Mouse (Mus musculus) c-Kit-negative CD71-positive TER-119-positive erythroid progenitor cells, embryonic 14.5 days (primary cell): Measurements from ENCODE around the gene Maml2.

Experiments
- DNase-seq: peaks from one replicate; pipeline ENCODE4 v3.0.0-alpha.2; 2013; ENCODE audit warnings: low read depth, low spot score

The Maml2 gene

DNA sequence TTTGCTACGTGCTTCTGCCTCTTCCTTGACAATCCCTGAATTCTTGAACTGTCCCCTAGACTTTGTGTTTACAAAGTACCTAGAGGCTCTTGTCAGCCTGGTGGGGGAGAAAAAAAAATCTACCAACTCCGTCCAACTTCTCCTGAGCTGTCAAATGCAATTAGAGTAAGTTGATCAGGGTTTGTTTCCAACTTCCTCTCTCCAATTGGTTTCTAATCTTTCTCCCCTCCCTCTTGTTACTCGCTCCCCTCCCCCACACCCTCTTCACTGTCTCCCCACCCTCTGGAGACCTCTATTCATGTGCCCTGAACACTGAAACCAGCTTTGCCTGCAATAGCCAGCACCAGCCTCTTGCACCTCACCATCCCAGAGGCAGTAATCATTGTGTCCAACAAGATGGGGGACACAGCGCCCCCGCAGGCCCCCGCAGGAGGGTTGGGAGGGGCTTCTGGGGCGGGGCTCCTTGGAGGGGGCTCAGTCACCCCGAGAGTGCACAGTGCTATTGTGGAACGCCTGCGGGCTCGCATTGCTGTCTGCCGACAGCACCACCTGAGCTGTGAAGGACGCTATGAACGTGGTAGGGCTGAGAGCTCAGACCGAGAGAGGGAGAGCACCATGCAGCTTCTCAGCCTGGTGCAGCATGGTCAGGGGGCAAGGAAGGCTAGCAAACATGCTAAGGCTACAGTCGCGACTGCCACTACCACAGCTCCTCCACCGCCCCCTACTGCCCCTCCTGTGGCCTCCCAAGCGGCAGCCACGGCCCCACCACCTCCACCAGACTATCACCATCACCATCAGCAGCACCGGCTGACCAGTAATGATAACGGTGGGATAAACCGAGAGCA is at the start of gene Maml2:
Maml2 (plus strand) TSS at position 290 of the 845 bp plus-strand sequence.
- no peak for DNase-seq

DNA sequence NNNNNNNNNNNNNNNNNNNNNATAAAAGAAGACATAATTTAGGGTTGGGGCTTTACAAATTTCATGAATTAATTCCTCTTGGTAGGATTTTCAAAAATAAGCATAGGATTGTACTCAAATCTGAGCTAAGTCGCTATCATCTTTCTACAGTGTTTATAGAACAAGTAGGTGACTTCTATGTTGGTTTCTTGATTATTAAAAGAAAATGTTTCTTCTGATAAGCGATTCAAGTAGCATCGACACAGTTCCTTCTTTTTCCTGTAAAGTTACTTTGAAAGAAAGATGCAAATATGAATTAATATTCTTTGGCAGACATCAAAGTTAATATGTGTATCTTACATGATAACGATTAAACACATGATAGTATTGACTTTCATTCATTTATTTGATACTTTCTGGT is 49.7 kb upstream of the Maml2 start:
- no peak for DNase-seq

DNA sequence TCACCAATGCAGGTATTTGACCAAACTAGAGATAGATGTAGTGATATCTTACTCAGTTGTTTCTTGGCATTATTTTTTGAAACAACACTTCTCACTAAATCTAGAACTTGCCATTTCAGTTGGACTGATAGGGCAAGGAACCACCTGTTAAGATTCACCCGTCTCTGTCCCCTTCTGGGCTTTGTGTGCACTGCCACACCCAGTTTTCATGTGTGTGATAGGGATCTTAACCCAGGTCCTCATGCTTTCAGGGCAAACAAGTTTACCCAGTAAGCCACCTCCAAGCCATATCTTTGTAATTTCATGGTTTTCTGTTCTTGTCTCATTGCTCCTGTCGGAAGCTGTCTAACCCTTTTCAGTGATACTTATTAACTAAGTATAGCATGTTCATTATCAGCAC is 46.5 kb upstream of the Maml2 start:
- DNase-seq, result no peak

DNA sequence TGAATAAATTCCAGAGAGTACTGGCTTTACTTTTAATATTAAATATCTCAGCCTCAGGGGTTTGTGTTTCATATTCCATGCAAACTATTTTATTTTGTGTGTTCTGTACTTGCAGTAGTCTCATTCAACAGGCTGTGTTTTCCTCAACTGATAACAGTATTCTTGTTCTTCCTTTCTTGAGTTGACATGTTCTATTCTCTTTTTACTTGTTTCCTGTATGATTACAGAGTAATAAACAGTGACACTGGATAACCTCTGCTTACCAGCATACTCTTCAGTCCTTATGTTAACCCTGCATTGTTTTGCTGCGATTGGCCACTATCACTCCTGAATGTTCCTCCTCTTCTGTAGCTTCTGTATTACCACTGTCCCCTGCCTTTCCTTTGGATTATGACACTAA is 41.0 kb upstream of the Maml2 start:
- DNase-seq, result no peak

DNA sequence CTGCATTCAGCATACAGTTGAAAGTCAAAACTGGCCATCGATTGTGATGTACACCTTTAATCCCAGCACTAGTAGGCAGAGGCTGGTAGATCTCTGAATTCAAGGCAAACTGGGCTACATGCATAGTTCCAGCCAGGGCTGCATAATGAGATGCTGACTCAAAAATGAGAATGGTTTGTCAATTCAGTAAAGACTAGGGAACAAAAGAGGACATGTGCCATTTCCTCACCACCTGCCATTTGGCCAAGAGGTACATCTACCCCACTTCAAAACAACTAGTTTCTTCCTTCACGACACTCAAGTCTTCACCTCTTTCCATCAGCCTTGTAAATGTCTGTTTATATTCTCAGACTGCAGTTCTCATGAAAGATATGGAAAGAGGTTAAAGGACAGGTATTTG is 39.6 kb upstream of the Maml2 start:
- DNase-seq, result no peak

DNA sequence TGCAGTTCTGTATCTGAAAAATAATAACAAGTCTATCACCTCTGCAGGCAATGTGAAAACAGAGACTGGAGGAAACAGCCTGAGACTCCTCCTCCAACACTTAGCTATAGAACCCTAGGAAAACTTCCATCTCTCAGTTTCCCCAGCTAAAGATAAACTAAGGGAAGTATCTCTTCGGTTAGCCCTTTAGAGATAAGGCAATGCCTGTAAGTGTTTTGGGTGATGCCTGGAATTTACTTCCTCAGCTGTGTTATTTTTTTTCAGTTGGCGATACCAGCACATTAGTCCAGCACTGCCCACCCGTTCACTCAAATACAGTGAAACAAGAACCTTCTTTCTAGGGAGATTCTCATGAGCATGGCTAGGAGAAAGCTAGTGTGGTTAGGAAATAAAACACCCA is 36.8 kb upstream of the Maml2 start:
- no peak for DNase-seq

DNA sequence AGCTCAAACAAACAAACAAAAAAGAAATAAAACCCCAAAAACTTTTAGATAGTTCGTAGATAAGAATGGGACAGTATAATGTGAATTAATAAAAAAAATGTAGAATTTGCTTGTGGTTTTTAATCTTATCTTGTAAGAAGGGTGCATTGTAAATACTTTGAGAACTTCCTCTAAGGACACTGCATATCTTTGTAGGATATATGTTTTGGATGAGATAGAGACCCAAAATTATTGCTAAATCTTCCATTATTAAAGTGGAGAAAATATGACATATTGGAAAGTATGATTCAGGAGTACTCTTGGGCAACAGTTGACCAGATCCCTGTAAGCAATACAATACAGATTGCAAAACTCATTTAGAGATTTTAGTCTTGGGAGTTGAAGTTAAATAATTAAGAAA is 24.5 kb upstream of the Maml2 start:
- no peak for DNase-seq

DNA sequence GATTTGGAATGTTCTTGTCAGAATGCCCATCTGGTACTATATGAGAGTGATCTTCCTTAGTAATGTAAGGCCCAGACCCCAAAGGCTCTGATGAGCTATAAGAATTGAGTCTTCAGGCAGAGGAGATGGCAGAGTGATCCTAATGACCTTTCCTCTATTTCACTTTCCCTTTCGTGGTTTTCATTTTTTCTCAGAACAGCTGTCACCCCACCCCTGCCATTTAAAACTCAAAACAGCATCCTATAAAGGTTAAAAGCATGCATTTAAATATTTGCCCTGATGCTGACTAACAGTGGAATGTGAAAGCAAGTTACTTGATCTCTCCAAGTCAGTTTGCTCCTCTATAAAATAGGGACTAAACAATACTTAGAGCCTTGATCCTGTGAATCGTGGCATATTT is 10.3 kb upstream of the Maml2 start:
- no peak for DNase-seq

DNA sequence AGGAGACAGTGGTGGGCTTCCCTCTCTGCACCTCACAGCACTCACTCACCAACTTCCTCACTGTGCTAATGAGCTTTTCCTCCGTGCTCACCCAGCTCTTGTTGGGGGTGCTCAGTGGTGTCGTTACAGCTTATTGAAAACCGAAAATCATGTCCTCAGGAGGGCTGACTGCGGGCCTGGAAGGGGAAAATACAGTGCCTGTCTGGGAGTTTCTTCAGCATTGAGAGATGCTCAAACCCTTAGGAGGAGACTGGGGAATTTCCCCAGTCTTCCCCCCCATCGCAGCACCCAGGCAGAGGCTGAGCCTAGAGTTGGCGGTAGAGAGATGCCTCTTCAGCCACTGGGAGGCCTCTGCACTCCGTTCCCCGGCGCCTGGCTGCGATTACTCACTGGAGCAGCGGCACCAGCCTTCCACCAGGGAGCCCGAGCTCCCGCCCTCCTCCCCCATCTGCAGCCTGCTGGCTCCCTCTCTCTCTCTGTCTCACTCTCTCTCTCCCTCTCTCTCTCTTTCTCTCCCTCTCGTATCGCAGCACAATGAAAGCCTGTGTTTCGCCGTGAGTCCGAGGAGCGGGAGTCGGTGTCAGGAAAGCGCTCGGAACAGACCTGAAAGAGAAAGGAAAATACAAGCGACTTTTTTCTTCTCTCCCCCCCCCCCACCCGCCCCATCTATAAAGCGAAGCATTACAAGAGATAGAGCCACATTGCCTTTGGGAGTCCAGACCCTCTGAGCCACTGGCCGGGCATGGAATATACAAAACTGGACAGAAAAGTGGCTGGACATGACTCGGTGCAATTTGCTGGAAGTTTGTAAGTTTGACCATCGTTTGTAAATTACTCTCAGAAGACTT is 1.3 kb upstream of the Maml2 start:
- peak; percentile 22 for DNase-seq

DNA sequence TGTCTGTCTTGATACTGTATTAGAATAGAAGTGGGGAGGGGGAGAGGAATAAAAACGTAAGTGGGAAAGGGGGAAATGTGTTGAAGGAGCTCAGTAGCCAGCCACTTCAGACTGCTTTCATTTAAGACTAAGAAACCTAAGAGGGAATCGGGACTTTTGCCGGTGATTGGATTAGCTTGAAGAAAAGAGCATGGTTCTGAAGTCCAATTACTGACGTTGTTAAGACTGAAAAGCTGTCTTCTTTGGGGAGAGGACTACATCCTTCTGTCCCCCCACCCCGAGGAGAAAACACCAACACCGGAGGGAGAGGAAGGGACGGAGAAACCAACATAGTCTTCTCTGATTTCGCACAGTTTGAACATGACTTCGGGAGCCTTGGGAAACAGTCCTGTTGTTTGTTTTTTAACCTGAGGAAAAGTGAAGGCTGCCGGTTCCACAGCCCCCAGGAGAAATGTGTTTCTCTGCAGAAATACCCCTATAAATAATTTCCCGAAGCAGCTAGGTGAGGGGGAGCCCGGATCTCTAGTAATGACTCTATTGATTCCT is 562 bp upstream of the Maml2 start:
- DNase-seq, result no peak

DNA sequence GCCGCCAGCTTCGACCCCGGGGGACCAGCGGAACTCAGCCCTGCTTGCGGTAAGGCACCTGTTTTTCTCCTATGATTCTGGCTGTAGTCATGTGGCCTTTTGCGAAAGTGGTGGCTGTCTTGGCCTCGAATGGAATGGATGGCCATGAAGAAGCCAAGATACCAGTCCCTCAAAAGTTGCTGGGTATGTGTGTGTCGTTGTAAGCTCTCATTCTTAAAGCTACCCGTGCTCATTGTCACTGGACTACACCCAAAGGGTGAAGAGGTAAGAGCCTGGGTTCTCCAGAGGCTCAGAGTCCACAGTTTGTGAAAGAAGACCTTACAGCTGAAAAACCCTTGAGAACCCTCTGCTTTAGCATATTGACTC is 739 bp downstream of the Maml2 start:
- DNase-seq, result no peak

DNA sequence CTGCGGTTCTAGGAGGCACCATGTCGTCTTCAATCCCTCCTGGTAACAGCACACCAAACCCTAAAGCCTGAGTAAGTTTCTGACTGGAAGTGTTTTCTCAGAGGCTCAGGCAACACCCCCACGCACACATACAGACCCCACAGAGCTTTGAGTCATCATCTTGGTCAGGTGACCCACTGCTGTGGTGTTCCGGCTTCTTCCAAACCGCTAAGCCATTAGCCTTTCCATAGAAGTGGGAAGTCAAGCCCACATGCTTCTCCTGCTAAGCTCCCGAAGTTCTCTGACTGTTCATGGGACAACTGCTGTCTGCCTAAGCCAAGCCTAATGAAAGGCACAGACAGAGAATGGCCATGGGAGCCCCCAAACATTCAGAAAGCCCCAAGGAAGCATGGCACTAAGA is 1.4 kb downstream of the Maml2 start:
- DNase-seq, result no peak

DNA sequence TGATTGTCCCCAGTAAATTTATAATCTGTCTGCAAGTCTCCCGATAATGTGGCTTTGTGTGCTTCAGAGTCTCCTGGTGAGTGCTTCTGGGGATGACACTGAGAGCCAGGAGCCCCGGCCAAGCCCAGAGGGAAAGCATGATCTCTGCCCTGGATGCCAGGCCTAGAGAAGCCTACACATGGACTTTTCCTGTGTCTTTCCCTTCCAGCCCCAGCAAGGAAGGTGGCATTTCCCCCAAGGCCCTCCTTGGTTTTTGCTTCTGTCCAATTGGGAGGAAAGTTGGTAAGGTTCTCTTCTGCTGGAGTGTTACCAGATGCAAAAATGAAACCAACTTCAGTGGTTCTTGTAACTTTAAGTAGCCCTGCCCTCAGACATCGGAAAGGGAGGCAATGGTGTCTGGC is 2.3 kb downstream of the Maml2 start:
- no peak for DNase-seq

DNA sequence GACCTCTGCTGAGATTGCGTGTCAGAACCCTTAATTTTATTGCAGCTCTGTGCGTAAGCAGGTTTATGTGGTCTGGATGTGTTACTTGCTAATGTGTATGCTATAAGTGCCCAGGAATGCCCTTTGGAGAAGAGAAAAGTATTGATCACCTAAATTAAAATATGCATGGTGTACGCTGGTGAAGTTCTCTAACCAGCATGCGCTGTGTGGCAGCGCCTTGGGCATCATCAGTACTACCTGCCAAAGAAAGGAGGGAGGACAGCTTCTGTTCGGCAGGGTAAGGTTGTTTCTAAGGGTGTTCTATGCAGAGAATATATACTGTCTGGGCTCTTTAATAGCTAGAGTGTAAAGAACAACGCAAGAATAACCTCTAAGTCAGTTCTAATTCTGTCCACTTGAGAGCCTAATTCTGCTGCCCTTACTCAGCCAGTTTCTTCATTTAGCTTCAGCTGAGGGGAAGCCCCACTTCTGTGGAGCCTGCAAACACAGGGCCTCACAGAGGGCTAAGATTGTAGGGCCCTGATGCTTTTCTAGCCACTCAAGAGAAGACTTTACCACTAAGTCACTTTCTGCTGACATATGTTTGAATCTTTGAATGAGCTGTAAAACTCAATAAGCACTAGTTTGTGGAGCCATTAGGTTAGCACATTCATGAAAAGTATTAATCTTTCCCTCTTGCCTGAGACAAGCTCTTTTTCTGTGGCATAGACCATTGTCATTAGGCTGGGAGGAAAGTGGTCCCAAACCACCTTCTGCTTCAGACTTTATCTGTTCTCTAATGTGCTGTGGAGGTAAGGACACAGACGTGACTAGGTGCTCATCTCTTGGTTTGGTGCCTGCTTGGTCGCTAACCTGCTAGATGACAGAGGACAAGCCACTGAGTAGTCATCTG is 3.4 kb downstream of the Maml2 start:
- DNase-seq, result no peak

DNA sequence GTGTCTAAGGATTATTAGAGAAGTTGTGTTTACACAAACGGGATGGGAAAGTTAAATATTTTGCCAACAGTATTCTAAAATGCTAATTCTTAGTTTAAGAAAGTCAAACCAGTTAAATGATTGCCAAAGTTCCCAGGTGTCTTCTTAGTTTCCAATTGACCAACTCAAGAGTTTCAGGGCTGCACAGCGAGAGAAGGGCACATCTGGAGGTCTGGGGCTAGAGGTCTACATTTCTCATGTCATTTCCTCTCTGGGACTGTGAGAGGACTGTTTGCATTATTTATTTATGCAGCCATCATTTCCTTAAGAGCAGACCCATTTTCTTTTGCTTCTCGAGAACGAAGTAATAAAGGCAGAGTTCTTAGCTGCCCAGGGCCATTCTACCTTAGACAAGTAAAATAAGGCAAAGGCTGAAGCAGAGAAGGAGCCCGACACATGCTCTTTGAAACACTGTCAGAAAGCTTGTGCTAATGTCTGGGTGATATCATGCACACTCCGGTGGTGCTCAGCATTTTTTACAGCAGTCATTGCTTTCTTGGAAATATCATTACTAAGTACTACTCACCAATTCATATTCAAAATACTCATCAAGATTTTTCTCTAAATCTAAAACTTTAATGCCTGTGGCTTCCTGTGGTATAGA is 4.5 kb downstream of the Maml2 start:
- no peak for DNase-seq

DNA sequence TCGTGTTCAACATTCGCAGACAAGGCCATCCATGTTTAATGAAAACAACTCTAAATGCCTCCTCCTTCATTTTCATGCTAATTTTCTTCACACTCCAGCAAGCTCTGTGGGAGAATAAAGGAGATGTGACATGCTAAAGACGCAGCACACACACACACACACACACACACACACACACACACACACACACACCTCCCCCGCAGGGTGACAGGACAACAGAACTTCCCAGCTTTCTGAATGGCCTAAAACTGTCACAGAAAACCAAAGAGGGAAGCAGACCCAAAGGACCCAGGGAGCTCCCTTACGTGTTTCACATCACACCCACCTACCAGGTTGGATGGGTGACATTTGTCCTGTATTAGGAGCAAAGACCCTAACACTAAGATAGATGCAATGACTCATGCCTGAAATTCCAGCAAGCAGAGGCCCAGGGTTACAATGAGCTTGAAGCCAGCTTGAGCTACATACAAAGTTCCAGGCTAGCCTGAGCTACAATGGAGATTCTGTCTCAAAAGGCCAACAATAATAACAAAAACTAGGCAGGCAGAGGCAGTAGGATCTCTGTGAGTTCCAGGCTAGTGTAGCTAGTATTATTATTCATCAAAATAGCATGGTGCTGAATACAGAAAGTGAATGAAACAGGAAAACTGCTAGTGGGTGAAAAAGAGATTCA is 5.5 kb downstream of the Maml2 start:
- DNase-seq, result no peak

DNA sequence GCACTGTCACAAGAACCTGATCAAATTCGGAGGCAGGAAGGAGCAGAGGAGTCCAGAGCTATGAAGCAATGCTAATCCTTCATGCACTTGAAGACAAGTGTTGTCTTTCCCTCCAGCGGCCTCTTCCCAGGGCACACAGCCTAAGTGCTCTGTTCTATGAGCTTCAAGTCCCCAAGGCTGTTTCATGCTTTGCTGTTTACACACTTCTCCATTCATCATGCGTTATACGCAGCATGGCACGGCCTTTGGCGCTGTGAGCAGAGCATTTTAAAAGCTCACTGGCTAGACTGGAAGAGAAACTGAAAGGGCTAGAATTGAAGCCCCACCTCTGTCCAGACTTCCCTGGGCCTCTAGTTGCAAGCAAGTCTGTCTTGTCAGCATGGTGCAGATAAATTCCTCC is 6.2 kb downstream of the Maml2 start:
- no peak for DNase-seq

DNA sequence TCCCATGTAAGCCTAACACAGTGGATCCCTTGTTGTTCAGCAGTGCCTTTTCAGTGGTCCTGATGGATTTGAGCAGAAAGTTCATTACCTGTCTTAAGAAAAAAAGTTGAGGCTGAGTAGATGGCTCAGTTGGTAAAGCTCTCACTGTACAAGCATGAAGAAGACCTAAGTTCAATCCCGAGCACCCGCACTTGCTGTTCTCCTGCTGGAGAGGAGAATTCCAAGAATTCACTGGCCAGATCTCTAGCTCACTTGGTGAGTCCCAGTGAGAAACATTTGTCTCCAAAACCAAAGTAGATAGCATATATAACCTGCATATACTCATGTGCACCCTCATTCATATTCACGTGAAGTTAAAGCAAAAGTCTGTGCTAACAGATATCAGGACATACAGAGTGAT is 8.7 kb downstream of the Maml2 start:
- no peak for DNase-seq

DNA sequence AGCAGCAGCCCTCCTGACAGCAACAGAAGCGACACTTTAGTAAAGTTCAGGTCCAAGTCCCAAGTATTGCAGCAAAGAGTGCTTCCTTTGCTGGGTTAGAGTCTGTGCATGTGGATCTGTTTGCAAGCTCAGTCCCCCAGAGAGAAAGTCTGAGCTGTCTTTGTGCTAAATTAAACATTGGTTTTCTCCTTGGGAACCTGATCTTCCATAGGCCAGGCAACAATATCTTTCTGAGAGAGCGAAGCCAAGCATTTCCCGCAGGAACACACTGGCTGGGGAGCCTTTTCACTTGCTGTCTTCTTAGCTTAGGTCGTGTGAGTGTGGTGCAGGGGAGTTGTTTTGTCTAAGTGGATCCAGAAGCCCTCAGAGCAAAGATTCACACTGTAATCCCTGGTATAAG is 9.5 kb downstream of the Maml2 start:
- DNase-seq, result no peak

DNA sequence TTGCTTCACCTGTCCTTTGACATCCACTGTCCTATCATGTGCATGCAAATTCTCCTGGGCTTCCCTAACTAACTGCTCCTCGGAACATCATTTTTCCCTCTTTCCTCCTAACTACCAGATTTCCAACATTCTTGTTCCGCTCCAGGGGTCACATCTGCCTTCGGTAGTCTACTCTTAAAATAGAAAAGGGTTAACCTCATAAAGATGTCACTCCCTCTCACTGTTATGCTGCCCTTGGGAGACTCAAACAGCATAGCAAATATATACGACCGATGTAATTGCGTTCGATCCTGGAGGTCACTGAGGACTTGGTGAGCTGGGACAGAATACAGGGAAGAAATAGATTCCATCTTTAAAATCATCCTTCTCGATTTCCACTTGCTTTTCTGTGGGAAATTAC is 11.0 kb downstream of the Maml2 start:
- no peak for DNase-seq

DNA sequence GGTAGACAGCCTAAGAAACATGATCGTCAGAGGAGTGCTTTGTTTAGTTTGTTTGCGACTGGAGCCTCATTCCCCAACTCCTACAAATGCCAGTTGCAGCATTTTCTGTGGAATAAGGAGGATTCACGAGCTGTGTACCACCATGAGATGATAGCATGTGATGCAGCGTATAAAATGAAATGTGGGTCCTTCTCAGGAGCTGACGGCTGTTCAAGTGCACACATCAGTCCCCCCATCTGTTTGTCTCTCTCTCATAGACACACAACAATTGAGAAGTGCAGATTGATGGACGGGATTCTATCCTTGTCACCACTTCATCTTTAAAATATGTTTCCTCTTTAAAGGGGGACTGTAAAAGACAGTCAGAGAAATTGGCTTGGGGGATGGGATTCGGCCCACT is 12.1 kb downstream of the Maml2 start:
- no peak for DNase-seq
